Mouse (Mus musculus): ENCODE measurements around the gene Rd3.
A peak's percentile ranks its signal among the peaks of the same experiment; 100 is the strongest.

The Rd3 gene

GRCm38 (mm10) chr1:191977187-191977586 lies at the start of gene Rd3:
Gene Rd3 (plus strand): TSS chr1:191977370.
- DNase-seq (ENCODE audit: low spot score) = peak; percentile 79

GRCm38 (mm10) chr1:191928345-191928744 lies 48.8 kb upstream of the Rd3 start:
- DNase-seq (ENCODE audit: low spot score) = no peak

DNA sequence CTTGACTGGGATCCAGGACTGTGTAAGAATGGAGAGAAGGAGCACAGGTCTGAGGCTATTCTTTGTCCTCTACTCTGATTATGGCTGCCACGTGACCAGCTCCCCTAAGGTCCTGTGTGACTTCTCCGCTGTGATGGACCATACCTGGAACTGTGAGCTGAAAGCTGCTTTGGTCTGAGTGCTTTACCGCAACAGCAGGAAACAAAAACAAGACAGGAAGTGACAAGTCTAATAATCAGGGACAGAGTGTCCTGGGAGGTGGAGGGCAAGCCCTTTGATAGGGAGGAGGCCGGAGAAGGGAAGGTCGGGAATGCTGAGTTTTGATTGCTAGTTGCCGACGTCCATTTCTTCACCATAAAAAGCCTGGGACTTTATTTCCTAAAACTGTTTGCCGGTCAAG lies 48.1 kb upstream of the Rd3 start:
- no peak for DNase-seq (ENCODE audit: low spot score)

DNA sequence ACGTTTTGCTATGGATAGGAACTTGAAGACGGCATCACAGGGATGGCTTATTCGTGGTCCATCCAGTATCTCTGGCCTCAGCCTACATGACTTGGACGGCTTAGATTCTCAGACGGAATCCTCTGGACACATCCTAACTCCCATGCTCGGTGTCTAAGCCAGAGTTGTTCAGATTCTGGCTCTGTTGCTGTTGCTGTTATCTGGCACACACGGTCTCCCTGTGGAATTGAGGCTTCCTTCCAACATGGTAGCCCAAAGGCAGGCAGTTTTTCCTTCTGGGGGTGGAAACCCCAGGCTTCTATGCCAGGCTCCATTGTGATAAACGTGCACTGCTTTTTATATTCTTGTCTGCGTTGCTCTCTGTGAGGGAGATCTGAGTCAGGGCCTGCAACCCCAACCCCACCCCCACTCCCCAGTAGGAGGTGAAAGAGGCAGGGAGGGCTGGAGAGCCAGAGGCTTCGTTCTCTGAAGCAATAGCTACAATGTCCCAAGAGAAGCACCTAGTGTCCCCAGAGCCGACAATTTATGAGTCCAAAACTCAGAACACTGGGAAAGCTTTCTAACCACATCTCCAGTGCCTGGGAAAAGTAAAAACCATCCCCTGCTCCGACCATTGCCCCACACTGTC lies 47.2 kb upstream of the Rd3 start:
- DNase-seq (ENCODE audit: low spot score) = no peak

DNA sequence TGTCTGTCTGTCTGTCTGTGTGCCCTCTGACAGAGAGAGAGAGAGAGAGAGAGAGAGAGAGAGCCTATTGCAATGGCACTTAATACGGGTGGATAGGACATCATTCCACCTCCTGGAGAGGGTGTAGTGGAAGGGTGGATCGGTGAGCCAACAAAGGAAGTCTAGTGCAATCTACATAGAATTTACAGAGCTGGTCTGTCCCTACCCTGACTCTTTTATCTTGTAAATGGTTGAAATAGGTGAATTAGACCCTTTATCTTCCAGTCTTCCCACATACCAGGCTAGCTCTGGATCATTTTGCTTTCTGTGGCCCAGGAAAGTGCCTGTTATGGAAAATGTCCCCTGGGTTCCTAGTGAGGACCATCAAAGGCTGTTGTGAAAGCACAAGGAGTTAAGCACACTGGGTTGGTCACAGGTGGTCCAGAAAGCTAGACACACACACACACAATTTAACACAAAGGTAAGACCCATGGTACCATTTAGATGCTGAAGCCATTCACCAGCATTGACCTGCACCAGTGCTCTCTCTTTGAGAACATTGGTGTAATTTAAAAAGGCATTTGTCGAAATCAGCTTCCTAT lies 46.6 kb upstream of the Rd3 start:
- no peak for DNase-seq (ENCODE audit: low spot score)

DNA sequence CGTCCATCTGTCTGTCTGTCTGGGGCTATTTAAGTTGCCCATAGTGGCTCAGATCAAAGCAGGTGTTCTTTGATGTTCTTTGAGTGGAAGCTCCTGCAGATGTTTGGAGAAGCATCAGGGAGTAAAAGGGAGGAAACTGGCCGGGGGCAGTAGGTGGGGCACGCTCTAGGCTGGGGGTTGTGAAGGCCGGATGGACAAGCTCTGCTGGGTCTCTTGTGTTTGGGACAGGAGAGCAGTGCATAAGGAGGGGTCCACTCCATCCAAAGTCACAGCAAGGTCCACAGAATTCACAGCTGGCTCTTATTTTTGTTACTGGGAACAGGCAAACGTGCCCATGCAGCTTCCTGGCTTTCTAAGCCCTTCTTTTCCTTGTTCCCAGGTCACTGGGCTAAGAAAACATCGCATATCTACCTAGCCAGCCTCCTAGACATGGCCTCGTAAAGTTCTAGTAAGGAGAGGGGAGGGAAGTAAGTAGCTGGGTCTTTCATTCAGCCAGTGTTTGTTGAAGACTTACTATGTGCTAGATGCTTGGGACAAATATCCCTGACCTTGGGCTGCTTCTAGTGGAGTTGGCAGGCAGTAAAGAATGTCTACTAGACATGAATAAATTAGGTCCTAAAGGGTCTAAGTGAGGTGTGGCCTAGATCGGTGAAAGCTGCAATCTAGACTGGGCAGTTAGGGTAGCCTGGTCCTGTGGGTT lies 44.7 kb upstream of the Rd3 start:
- DNase-seq (ENCODE audit: low spot score) = no peak

DNA sequence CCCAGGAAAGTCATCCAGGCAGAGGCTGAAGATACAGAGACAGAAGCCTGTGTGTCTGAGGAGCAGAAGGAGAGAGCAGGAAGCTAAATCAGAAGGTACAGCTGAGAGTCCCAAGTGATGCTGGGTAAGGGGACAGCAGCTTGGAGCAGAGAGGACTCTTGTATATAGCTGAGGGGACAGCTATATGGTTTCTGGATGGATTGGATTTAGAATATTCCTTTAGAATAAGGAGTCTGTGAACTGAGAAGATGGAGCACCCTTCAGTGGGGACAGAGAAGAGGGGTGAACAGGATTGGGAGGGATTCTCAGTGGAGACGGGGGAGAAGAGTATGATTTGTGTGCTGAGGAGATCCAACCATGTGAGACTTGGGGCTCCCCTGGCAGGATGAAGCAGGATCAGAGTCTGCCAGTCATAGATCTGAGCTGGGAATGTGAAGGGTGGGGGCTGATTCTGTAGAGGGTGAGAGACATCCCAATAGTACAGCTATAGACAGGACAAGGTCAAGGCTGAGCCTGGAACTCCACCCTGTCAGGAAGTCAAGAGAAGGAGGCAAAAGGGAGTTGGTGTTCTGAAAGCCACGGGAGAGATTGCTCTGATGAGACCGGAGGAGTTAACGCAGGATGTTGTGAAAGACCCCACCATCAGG lies 44.1 kb upstream of the Rd3 start:
- no peak for DNase-seq (ENCODE audit: low spot score)

DNA sequence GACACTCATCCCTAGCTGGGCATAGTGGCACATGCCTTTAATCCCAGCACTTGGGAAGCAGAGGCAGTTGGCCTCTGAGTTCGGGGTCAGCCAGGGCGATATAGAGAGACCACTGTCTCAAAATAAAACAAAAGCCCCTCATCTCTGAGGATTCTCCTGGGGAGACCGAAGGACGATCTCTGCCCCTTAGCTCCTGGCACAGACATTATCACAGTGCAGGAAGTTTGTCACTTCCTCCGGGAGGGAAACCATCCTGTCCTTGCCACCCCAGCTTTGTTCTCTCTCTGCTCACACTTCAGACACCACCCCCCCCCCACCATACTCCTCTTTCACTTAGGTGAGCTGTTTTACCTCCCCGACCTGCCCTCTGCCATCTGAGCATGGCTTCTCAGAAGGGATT lies 33.5 kb upstream of the Rd3 start:
- no peak for DNase-seq (ENCODE audit: low spot score)

DNA sequence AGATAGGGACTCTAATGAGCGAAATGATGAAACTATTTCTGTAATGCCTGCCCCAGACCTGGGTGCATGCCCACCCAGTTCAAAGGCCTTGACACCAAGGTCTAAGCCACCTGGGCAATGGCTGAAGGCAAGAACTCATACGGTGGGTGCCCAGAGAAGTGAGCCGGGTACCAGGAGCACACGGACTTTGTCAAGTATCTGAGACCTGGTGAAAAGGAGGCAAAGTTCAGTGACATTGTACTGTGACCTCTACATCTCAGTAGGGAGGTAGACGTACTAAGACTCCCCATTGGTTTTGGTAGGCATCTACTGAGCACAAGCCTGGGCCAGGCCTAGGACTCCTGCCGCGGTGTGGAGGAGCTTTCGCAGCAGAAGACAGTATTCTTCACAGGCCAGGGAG lies 31.8 kb upstream of the Rd3 start:
- DNase-seq (ENCODE audit: low spot score) = no peak

- no peak for DNase-seq (ENCODE audit: low spot score)
These were observed 31.4 kb upstream of the Rd3 start for GRCm38 (mm10) chr1:191945756-191946155.

GRCm38 (mm10) chr1:191946261-191946660 lies 30.9 kb upstream of the Rd3 start:
- DNase-seq (ENCODE audit: low spot score) = no peak

GRCm38 (mm10) chr1:191946835-191947234 lies 30.3 kb upstream of the Rd3 start:
- no peak for DNase-seq (ENCODE audit: low spot score)

GRCm38 (mm10) chr1:191947796-191948195 lies 29.4 kb upstream of the Rd3 start:
- DNase-seq (ENCODE audit: low spot score) = no peak

DNA sequence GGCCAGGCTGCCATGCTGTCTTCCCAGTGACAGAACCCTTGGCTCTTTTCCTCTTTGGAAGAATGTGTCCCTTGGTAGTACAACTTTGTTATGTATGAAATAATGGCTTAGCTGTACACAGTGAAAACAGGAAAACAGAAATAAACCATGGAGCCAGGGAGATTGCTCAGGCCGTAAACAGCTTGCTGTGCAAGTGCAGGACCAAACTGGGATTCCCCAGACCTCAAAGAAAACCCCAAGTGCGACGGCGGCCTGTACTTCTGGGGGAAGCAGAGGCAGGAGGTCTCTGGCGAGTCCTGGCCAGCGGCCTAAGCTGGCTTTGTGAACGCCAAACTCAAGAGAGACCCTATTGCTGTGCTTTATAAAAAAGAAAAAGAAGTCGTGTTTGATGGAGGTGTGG lies 28.6 kb upstream of the Rd3 start:
- no peak for DNase-seq (ENCODE audit: low spot score)

GRCm38 (mm10) chr1:191950611-191951010 lies 26.6 kb upstream of the Rd3 start:
- no peak for DNase-seq (ENCODE audit: low spot score)

GRCm38 (mm10) chr1:191952733-191953335 lies 24.3 kb upstream of the Rd3 start:
- no peak for DNase-seq (ENCODE audit: low spot score)

- DNase-seq (ENCODE audit: low spot score) = no peak
These were observed 22.1 kb upstream of the Rd3 start for GRCm38 (mm10) chr1:191955101-191955500.

DNA sequence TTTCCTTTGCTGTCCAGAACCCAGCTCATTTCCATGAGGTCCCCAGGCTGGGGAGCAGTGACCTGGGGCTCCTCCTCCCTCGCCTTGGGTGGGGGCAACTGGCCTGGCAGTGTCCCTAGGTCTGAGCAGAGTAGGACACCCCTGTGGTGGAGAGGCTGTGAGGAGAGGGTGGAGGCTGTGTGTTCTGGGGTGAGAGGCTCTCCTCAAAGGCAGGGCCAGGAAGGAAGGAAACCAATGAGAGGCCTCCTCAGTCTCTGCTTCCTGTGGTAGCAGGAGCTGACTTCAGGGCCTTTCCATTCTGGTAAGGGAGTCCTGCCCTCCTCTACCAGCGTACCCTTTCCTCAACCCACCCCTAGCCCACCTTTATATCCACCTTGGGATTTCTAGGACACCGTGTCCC lies 20.9 kb upstream of the Rd3 start:
- DNase-seq (ENCODE audit: low spot score) = no peak

- peak; percentile 66 for DNase-seq (ENCODE audit: low spot score)
These were observed 20.3 kb upstream of the Rd3 start for GRCm38 (mm10) chr1:191956871-191957270.

- no peak for DNase-seq (ENCODE audit: low spot score)
These were observed 19.8 kb upstream of the Rd3 start for GRCm38 (mm10) chr1:191957321-191957720.

DNA sequence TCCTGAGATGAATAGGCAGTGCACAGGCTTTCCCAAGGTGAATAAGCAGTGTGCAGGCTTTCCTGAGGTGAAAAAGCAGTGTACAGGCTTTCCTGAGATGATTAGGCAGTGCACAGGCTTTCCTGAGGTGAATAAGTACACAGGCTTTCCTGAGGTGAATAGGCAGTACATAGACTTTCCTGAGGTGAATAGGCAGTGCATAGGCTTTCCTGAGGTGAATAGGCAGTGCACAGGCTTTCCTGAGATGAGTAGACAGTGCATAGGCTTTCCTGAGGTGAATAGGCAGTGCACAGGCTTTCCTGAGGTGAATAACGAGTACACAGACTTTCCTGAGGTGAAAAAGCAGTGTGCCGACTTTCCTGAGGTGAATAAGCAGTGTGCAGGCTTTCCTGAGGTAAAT lies 16.2 kb upstream of the Rd3 start:
- DNase-seq (ENCODE audit: low spot score) = no peak

DNA sequence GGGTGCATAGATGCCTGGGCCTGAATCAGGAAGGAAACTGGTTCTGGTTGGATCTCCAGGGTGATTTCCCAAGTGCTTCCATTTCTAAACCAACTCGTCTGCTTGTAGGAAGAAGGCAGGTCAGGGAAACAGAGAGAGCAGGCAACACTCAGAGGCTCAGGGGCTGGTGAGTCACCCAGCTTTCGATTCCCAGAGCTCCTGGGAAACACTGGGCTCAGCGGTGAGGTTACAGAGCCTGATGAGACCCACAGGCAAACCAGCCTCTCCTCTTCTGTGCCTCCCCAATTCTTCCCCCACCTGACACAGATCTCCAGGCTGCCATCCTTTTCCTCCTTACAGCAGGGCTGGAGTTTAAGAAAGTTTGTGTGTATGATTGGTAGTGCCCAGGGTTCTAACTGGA lies 13.8 kb upstream of the Rd3 start:
- DNase-seq (ENCODE audit: low spot score) = peak; percentile 48
